Mouse (Mus musculus) spleen, postnatal 0 days (tissue): ENCODE measurements around the gene Kcns3. TPM values are rescaled to one million over a fixed set of nuclear protein-coding genes. Genes with fewer than 3 reads are reported as not detected.

ENCODE experiments used
- polyA plus RNA-seq: library from polyadenylated mRNA; unstranded; fragments of >200 nt; fragmentation: Nextera tagmentation; extraction: Ambion mirVana; gene quantifications from 2 replicates; pipeline ENCODE4 v1.2.1, GENCODE M21; 2015

Kcns3 gene
- polyA plus RNA-seq, result 2.2 and 2.8 TPM in 2 replicates

DNA sequence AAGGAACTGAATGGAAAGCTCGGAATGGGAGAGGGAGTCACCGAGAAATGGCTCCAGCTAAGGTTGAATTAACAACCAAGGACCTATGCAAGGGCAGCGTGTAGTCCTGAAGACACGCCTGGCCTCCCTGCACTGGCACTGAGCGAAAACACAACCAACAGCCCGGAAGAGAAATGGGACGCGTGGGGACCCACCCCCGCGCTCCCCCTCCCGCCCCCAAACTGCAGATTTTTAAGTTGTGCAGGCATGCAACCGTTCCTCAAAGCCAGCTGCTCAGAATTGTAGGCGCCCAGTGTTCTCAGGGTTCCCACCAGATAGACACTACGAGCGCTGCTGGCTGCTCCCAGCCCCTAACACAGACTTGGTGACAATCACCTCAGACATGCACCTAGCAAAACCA lies at the start of gene Kcns3:
Gene Kcns3, minus strand, starts transcription at position 42 of the 400 bp plus-strand sequence.

Other genes with a start within 250 kb of the Kcns3 start
- not detected in 2 replicates for gene Msgn1, start 57.9 kb upstream of the Kcns3 start, polyA plus RNA-seq
- gene Gen1, start 114.7 kb upstream of the Kcns3 start, polyA plus RNA-seq, result 8.0 and 10.3 TPM in 2 replicates
- gene Smc6, start 114.8 kb upstream of the Kcns3 start, polyA plus RNA-seq, result 135 and 147 TPM in 2 replicates